ENCODE assay signal across 27 mouse cellular contexts in the genomic region with DNA sequence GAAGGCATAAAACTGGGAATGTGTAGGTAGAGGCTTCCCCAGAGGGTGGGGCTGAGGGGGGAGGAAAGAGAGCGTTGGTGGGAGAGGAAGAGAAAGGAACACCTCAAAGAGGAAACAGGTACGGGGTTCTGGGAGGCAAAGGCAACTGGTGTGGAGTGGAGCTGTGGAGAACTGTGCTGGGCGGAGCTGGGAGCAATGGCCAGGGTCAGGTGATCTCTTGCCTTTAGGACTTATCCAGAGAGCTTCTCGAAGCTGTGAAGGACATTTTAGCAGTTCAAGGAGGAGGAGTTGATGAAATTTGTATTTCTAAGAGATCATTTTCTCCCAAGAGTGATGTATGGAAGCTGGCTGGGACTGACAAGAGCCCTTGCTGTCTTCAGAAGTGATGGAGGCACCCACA.
DNase-seq lines count a peak whose midpoint lies in the region; ATAC-seq and TF ChIP-seq lines count a peak whose summit lies in the region.
"Had no signal": no experiment of that assay in that cellular context is flagged by ENCODE, and none has a peak within 500 bp of the region (broad histone marks: within the 10 kb centered on the region; RNA-seq: fewer than 3 reads in every experiment).

No protein-coding gene starts in this region.

- H3K9ac ChIP-seq in intestine, embryonic 15.5 days: no peak overlapping the region
- no peak overlapping the region for H3K9ac ChIP-seq in intestine, postnatal 0 days (ENCODE audit: low read depth, low read length)
- H3K9ac ChIP-seq: embryonic facial prominence, embryonic 12.5 days; embryonic facial prominence, embryonic 15.5 days; forebrain, postnatal 0 days; heart, embryonic 12.5 days; heart, embryonic 15.5 days; hindbrain, embryonic 14.5 days had no signal

- no peak overlapping the region for H3K27ac ChIP-seq in intestine, embryonic 15.5 days
- no peak overlapping the region for H3K27ac ChIP-seq in intestine, postnatal 0 days (ENCODE audit: low read depth, low read length)
- no peak overlapping the region for H3K27ac ChIP-seq in testis, adult 2 months (ENCODE audit: control insufficient read depth, insufficient read depth, low read depth, low read length)
- H3K27ac ChIP-seq: embryonic facial prominence, embryonic 12.5 days; embryonic facial prominence, embryonic 15.5 days; gastrocnemius, adult 2 months; heart, embryonic 15.5 days; hindbrain, embryonic 14.5 days had no signal

- H3K4me1 ChIP-seq in intestine, embryonic 15.5 days (replicated peaks): 0 out of 2 replicates have a peak, but pooled peaks cover 9% of the 10 kb centered on the region
- H3K4me1 ChIP-seq in intestine, postnatal 0 days (replicated peaks; ENCODE audit: control insufficient read depth, insufficient read depth, low read length): no peaks in the 10 kb centered on the region
- H3K4me1 ChIP-seq in lung, adult 2 months (ENCODE audit: control insufficient read depth, insufficient read depth, low read length): no peaks in the 10 kb centered on the region
- peaks cover 4% of the 10 kb centered on the region for H3K4me1 ChIP-seq in testis, adult 2 months (ENCODE audit: control insufficient read depth, insufficient read depth, low read length)

- no peak for TF ChIP-seq POLR2A in lung, adult 2 months (IDR thresholded peaks at IDR 0.05; ENCODE audit: borderline replicate concordance, extremely low read depth, low read depth, low read length)
- no peak for TF ChIP-seq POLR2A in testis, adult 2 months (IDR thresholded peaks at IDR 0.05; ENCODE audit: control insufficient read depth, low read depth, low read length)

- no peak overlapping the region for H3K4me3 ChIP-seq in intestine, embryonic 15.5 days (replicated peaks)
- no peak overlapping the region for H3K4me3 ChIP-seq in intestine, postnatal 0 days (ENCODE audit: low read depth, low read length)
- H3K4me3 ChIP-seq in lung, adult 2 months (replicated peaks; ENCODE audit: extremely low read depth, low read depth, low read length): no peak overlapping the region
- H3K4me3 ChIP-seq in testis, adult 2 months (ENCODE audit: control insufficient read depth, low read depth, low read length): peak overlapping the region; percentile 58
- H3K4me3 ChIP-seq: embryonic facial prominence, embryonic 12.5 days; embryonic facial prominence, embryonic 15.5 days; gastrocnemius, adult 2 months; heart, embryonic 12.5 days; heart, embryonic 15.5 days had no signal

- no peak overlapping the region for H3K4me2 ChIP-seq in intestine, embryonic 15.5 days (replicated peaks)
- H3K4me2 ChIP-seq in intestine, postnatal 0 days (replicated peaks; ENCODE audit: low read depth): no peak overlapping the region
- H3K4me2 ChIP-seq: embryonic facial prominence, embryonic 12.5 days; embryonic facial prominence, embryonic 15.5 days; heart, embryonic 12.5 days; heart, embryonic 15.5 days; hindbrain, embryonic 14.5 days had no signal

- peak; percentile 64 for DNase-seq in lung, postnatal 36 days
- no peak for DNase-seq in lung, adult 2 months
- DNase-seq in testis, postnatal 14 days (ENCODE audit: low spot score): no peak
- DNase-seq in embryo, embryonic 9.5 days (ENCODE audit: extremely low spot score): no peak
- DNase-seq: adrenal gland, postnatal 10 days; adrenal gland, postnatal 36 days; B cell, adult 2 months; cerebellum, adult 18-20 months; cerebellum, adult 9-10 months; cerebellum, postnatal 14 days; forebrain, postnatal 0 days; gastrocnemius, adult 2 months; gastrocnemius, postnatal 14 days; heart, adult 11 months; heart, postnatal 10 days; heart, postnatal 4 days had no signal

- H3K9me3 ChIP-seq in intestine, embryonic 15.5 days: no peaks in the 10 kb centered on the region
- no peaks in the 10 kb centered on the region for H3K9me3 ChIP-seq in intestine, postnatal 0 days (ENCODE audit: control insufficient read depth)
- H3K9me3 ChIP-seq: embryonic facial prominence, embryonic 12.5 days; embryonic facial prominence, embryonic 15.5 days; G1E; heart, embryonic 12.5 days; heart, embryonic 15.5 days had no signal

- no peaks in the 10 kb centered on the region for H3K36me3 ChIP-seq in intestine, embryonic 15.5 days
- no peaks in the 10 kb centered on the region for H3K36me3 ChIP-seq in intestine, postnatal 0 days (ENCODE audit: control insufficient read depth, insufficient read depth)
- H3K36me3 ChIP-seq in testis, adult 2 months (ENCODE audit: control insufficient read depth, insufficient read depth, low read length): no peaks in the 10 kb centered on the region
- H3K36me3 ChIP-seq: embryonic facial prominence, embryonic 12.5 days; embryonic facial prominence, embryonic 15.5 days; G1E; heart, embryonic 12.5 days; heart, embryonic 15.5 days had no signal

- H3K27me3 ChIP-seq in intestine, embryonic 15.5 days (replicated peaks): no peaks in the 10 kb centered on the region
- no peaks in the 10 kb centered on the region for H3K27me3 ChIP-seq in intestine, postnatal 0 days (replicated peaks; ENCODE audit: control insufficient read depth, insufficient read depth, low read length)
- H3K27me3 ChIP-seq in testis, adult 2 months (ENCODE audit: control insufficient read depth, insufficient read depth, low read length): no peaks in the 10 kb centered on the region
- H3K27me3 ChIP-seq: embryonic facial prominence, embryonic 12.5 days; embryonic facial prominence, embryonic 15.5 days; heart, embryonic 12.5 days; heart, embryonic 15.5 days; Patski had no signal

- ATAC-seq in intestine, embryonic 15.5 days: 0 out of 2 replicates have a peak, but pooled peaks have one; percentile 14
- no peak for ATAC-seq in intestine, postnatal 0 days
- ATAC-seq: forebrain, embryonic 14.5 days; forebrain, postnatal 0 days; Patski had no signal

- TF ChIP-seq CTCF in intestine, postnatal 0 days (IDR thresholded peaks at IDR 0.05; ENCODE audit: low read depth): no peak
- TF ChIP-seq CTCF in lung, adult 2 months (IDR thresholded peaks at IDR 0.05; ENCODE audit: insufficient read depth, low read length): no peak
- no peak for TF ChIP-seq CTCF in testis, adult 2 months (IDR thresholded peaks at IDR 0.05; ENCODE audit: control insufficient read depth, insufficient read depth, insufficient replicate concordance, low read depth, low read length)

- WGBS in intestine, embryonic 15.5 days: 60% methylated on average over 4 of the region's 4 CpGs
- WGBS in intestine, postnatal 0 days: 47% methylated on average over 4 of the region's 4 CpGs
- 61% methylated on average over 4 of the region's 4 CpGs for WGBS in lung, adult 2 months
